Mouse (Mus musculus) erythroblast, embryonic 14.5 days (primary cell): ENCODE data around the gene Cst3. TPM values are rescaled to one million over a fixed set of nuclear protein-coding genes. Genes with fewer than 3 reads are reported as not detected.

Source experiments
- H3K27me3 ChIP-seq: 2 replicates; pipeline ENCODE4 v1.6.1; 2012; ENCODE audit warnings: inconsistent platforms; ENCODE audit not compliant: control insufficient read depth
- H3K36me3 ChIP-seq: 2 replicates; pipeline ENCODE4 v1.6.1; 2012; ENCODE audit warnings: mild to moderate bottlenecking, inconsistent platforms; ENCODE audit not compliant: control insufficient read depth
- H3K4me1 ChIP-seq: 2 replicates; pipeline ENCODE4 v1.6.1; 2012; ENCODE audit warnings: inconsistent platforms; ENCODE audit not compliant: control insufficient read depth
- H3K4me3 ChIP-seq: replicated peaks from 2 replicates; pipeline ENCODE3; 2012; ENCODE audit warnings: moderate library complexity, mild to moderate bottlenecking, inconsistent platforms
- H3K9me3 ChIP-seq: 2 replicates; pipeline ENCODE4 v1.6.1; 2012; ENCODE audit warnings: low read length, inconsistent platforms, mixed read lengths; ENCODE audit not compliant: control insufficient read depth
- GATA1 ChIP-seq: IDR thresholded peaks from 2 replicates; pipeline ENCODE4 v1.6.1; 2012; ENCODE audit warnings: low read length, inconsistent platforms, mixed read lengths
- TAL1 ChIP-seq: IDR thresholded peaks from 3 replicates; pipeline ENCODE4 v1.6.1; 2012; ENCODE audit warnings: low read length, inconsistent platforms, mixed read lengths
- polyA plus RNA-seq: library from polyadenylated mRNA; stranded (reverse); fragments of >175 nt; gene quantifications from 2 replicates; pipeline ENCODE4 v1.2.3, GENCODE M21; 2012

The Cst3 gene
- polyA plus RNA-seq, 1 experiment = 8.3 TPM

DNA sequence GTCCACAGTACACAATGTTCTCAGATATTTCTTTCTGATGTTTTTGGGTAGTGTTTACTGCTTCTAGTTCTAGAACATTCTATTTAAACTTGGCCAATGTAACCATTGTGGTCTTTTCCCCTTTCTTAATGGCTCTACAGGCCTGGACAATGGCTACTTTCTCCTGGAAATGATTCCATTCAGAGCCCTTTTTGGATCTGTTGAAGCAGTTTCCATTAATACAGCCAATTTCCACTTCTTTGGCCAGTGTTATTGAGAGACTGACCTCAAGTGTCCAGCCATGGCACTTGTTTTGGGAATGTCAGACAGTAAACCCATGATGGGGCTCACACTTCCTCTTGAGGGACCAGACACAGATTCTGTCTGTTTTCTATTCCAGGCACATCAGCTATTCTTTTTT lies 13.8 kb downstream of the Cst3 start:
- H3K4me3 ChIP-seq = no peak overlapping the region
- no peaks in the 10 kb centered on the region for H3K9me3 ChIP-seq
- H3K36me3 ChIP-seq = no peaks in the 10 kb centered on the region
- no peaks in the 10 kb centered on the region for H3K4me1 ChIP-seq
- H3K27me3 ChIP-seq = no peaks in the 10 kb centered on the region
- TF ChIP-seq TAL1 = no peak

DNA sequence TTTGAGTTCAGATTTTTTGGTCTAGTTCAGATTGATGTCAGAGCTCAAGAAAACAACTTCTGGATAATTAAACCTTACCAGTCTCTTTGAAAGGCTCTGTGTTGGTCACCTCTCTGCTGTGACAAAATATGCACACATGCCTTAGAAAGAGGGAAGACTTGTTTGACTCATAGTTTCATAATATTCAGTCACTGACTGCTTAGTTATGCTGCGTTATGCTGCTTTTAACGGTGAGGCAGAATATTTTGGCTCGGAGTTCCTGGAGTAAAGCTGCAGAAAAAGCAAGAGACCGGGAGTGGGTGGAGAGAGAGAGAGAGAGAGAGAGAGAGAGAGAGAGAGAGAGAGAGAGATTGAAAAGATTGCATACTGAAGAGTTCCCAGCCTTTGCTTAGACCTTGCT lies 14.5 kb downstream of the Cst3 start:
- no peaks in the 10 kb centered on the region for H3K9me3 ChIP-seq
- no peaks in the 10 kb centered on the region for H3K27me3 ChIP-seq
- H3K4me3 ChIP-seq = no peak overlapping the region
- no peak for TF ChIP-seq GATA1
- no peak for TF ChIP-seq TAL1
- H3K4me1 ChIP-seq = no peaks in the 10 kb centered on the region
- no peaks in the 10 kb centered on the region for H3K36me3 ChIP-seq

- no peaks in the 10 kb centered on the region for H3K9me3 ChIP-seq
- H3K27me3 ChIP-seq = no peaks in the 10 kb centered on the region
- no peaks in the 10 kb centered on the region for H3K4me1 ChIP-seq
- TF ChIP-seq TAL1 (no peak), GATA1 (no peak)
- no peak overlapping the region for H3K4me3 ChIP-seq
- no peaks in the 10 kb centered on the region for H3K36me3 ChIP-seq
Observed at GRCm38 (mm10) chr2:148857506-148857905, 18.0 kb downstream of the Cst3 start.

- no peaks in the 10 kb centered on the region for H3K36me3 ChIP-seq
- no peaks in the 10 kb centered on the region for H3K27me3 ChIP-seq
- no peak for TF ChIP-seq TAL1
- no peak for TF ChIP-seq GATA1
- no peak overlapping the region for H3K4me3 ChIP-seq
- no peaks in the 10 kb centered on the region for H3K9me3 ChIP-seq
- H3K4me1 ChIP-seq = no peaks in the 10 kb centered on the region
Observed at GRCm38 (mm10) chr2:148856630-148857400, 18.7 kb downstream of the Cst3 start.

DNA sequence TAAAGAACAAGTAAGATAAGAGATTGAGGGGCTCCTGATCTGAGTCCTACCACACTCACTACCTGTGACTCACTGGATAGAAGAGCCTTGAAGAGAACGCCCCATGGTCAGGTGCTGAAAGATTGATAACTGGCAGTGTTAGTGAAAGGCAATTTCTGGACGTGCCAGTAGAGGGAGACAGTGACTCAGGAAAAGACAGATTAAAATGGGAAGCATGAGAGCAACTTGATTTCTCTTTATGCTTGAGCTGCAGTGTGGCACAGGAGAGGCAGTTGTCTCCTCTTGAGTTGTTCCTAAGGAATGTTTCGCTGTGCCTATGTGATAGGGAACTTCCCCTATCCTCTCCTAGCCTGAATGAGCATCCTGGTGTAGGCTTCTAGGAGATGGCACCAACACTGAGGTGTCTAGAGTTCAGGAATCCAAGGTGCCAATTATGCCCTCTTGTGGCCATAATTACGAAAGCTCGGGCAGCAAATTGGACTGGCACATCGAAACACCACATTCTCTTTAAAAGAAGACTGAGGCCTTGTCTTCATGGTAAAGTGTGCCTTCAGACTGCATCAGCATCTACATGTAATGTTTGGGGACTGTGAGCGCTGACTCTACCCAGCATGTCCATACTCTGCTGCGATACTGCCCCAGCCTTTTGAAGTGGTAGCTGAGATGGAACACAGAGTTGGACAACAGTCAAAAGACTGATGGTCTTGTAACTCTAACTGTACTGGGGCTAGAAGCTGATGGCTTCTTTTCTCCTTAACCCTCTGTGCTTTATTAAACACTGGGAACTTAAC lies 24.2 kb downstream of the Cst3 start:
- H3K27me3 ChIP-seq = no peaks in the 10 kb centered on the region
- no peaks in the 10 kb centered on the region for H3K4me1 ChIP-seq
- H3K4me3 ChIP-seq = no peak overlapping the region
- no peaks in the 10 kb centered on the region for H3K36me3 ChIP-seq
- no peaks in the 10 kb centered on the region for H3K9me3 ChIP-seq
- TF ChIP-seq GATA1 = no peak
- TF ChIP-seq TAL1 = no peak

GRCm38 (mm10) chr2:148839224-148839623 lies 36.3 kb downstream of the Cst3 start:
- no peak overlapping the region for H3K4me3 ChIP-seq
- H3K4me1 ChIP-seq = no peaks in the 10 kb centered on the region
- TF ChIP-seq GATA1 (no peak), TAL1 (no peak)
- H3K36me3 ChIP-seq = no peaks in the 10 kb centered on the region
- H3K9me3 ChIP-seq = no peaks in the 10 kb centered on the region
- no peaks in the 10 kb centered on the region for H3K27me3 ChIP-seq

- no peaks in the 10 kb centered on the region for H3K36me3 ChIP-seq
- H3K27me3 ChIP-seq = no peaks in the 10 kb centered on the region
- no peaks in the 10 kb centered on the region for H3K9me3 ChIP-seq
- TF ChIP-seq TAL1 = no peak
- TF ChIP-seq GATA1 = no peak
- H3K4me1 ChIP-seq = no peaks in the 10 kb centered on the region
- no peak overlapping the region for H3K4me3 ChIP-seq
Observed at GRCm38 (mm10) chr2:148838075-148838777, 37.3 kb downstream of the Cst3 start.

DNA sequence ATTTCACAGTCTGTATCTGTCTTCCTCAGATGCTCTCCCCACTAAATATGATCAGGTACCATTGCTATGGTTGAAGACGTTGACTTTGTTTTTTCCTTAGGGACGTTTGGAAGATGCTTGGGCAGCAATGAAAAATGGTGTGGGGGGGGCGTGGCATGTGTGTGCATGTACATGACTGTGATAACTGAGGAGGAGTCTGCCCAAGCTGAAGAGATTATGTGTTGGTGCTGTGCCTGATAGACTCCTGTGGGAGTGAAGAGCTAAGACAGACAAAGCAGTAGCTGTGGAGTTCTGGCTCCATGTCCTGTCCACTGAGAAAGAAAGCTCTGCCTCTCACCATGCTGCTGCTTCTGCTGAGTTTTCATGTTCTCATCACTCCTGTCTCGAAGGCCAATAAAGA lies 40.6 kb downstream of the Cst3 start, which contains the start of gene Cst9:
Cst9 (plus strand) TSS at position 236 of the 400 bp plus-strand sequence.
- no peaks in the 10 kb centered on the region for H3K9me3 ChIP-seq
- no peaks in the 10 kb centered on the region for H3K4me1 ChIP-seq
- H3K4me3 ChIP-seq = no peak within 1 kb of the TSS
- H3K36me3 ChIP-seq = no peaks in the 10 kb centered on the region
- no peaks in the 10 kb centered on the region for H3K27me3 ChIP-seq
- TF ChIP-seq TAL1 (no peak), GATA1 (no peak)

GRCm38 (mm10) chr2:148825986-148826385 lies 49.5 kb downstream of the Cst3 start:
- Histone ChIP-seq H3K9me3 (no peaks in the 10 kb centered on the region), H3K4me3 (no peak overlapping the region), H3K4me1 (no peaks in the 10 kb centered on the region), H3K36me3 (no peaks in the 10 kb centered on the region), H3K27me3 (no peaks in the 10 kb centered on the region)
- TF ChIP-seq TAL1 (no peak), GATA1 (no peak)

Other genes with a start within 250 kb of the Cst3 start
- 4.3 and 4.6 TPM in 2 replicates for gene Nxt1, start 203.1 kb downstream of the Cst3 start, polyA plus RNA-seq
- gene Gzf1, start 194.7 kb downstream of the Cst3 start, polyA plus RNA-seq = 0.06 and 0.09 TPM in 2 replicates
- gene Napb, start 143.2 kb downstream of the Cst3 start, polyA plus RNA-seq = not detected in 2 replicates
- not detected in 2 replicates for gene Cstl1, start 125.3 kb downstream of the Cst3 start, polyA plus RNA-seq
- not detected in 2 replicates for gene Cst11, start 104.2 kb downstream of the Cst3 start, polyA plus RNA-seq
- not detected in 2 replicates for gene 8030411F24Rik, start 93.7 kb downstream of the Cst3 start, polyA plus RNA-seq
- gene Cst12, start 86.3 kb downstream of the Cst3 start, polyA plus RNA-seq = not detected in 2 replicates
- not detected in 2 replicates for gene Cst8, start 76.9 kb downstream of the Cst3 start, polyA plus RNA-seq
- gene Cst13, start 55.6 kb downstream of the Cst3 start, polyA plus RNA-seq = not detected in 2 replicates
- gene Cst9, start 40.5 kb downstream of the Cst3 start, polyA plus RNA-seq = not detected in 2 replicates
- gene 9230104L09Rik, start 10.7 kb downstream of the Cst3 start, polyA plus RNA-seq = not detected in 2 replicates
- gene Gm1330, start 127.6 kb upstream of the Cst3 start, polyA plus RNA-seq = not detected in 2 replicates
- gene Gm10750, start 141.5 kb upstream of the Cst3 start, polyA plus RNA-seq = not detected in 2 replicates